Mouse (Mus musculus): ENCODE data around the gene Gas2. TPM values are rescaled to one million over a fixed set of nuclear protein-coding genes. Genes with fewer than 3 reads are reported as not detected.

Gene Gas2
- 12.3 and 12.4 TPM in 2 replicates for polyA plus RNA-seq (2015; fragmentation: Nextera tagmentation; extraction: Ambion mirVana)

DNA sequence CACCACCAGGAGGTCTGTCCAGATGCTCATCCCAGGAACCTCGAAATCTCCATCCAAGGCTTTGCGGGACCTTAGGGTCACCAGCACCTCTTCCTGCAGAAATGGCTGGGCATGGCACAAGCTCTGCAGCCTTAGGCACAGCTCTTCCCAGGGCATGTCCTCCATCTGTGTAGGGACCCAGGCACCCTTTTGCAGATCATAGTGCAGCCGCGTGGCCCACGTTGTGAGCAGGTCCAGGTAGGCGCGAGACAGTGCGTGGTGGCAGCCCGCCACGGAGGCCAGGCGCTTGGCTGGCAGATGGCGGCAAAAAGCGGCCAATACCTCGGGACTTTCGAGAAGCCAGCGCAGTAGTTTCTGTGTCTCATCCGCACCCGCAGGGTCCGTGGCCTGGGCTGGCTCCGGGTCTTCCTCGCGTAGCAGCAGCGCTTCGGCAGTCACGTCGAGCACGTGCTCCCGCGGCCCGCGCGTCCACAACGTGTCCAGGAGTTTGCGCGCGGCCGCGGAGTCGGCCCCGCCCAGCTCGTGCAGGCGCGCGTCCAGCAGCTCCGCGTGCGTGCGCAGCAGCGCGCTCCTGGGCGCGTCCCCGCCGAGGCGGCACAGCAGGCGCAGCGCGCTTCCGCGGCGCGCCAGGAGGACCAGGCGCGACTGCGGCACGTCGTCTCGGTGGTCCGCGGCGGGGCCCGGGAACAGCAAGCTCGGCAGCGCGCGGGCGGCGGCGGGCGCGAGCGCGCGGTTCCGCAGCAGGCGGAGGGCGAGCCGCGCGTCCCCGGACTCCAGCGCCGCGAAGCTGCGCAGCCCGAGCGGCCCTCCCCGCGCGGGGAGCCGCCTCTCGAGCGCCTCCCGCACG, at the start of gene Gas2:
TSS of gene Gas2 (plus strand) at position 766 of the 847 bp plus-strand sequence.
- H3K4me3 ChIP-seq (ENCODE audit: low read length) = peak within 1 kb of the TSS; percentile 75
- H3K9me3 ChIP-seq (ENCODE audit: control insufficient read depth, low read length) = no peaks in the 10 kb centered on the region
- H3K36me3 ChIP-seq (ENCODE audit: control insufficient read depth, insufficient read depth, low read length) = no peaks in the 10 kb centered on the region
- H3K27me3 ChIP-seq (replicated peaks; ENCODE audit: control insufficient read depth, insufficient read depth, low read length) = no peaks in the 10 kb centered on the region
- peak within 1 kb of the TSS; percentile 96 for H3K4me2 ChIP-seq (ENCODE audit: low read length)
- H3K4me1 ChIP-seq (ENCODE audit: control insufficient read depth, insufficient read depth, low read depth, low read length) = peaks cover 12% of the 10 kb centered on the region
- WGBS = 5% methylated on average over 68 of the region's 105 CpGs
- peak; percentile 91 for ATAC-seq
- H3K9ac ChIP-seq (ENCODE audit: low read depth, low read length) = peak within 1 kb of the TSS; percentile 95
- H3K27ac ChIP-seq (ENCODE audit: low read depth, low read length) = peak within 1 kb of the TSS; percentile 99

DNA sequence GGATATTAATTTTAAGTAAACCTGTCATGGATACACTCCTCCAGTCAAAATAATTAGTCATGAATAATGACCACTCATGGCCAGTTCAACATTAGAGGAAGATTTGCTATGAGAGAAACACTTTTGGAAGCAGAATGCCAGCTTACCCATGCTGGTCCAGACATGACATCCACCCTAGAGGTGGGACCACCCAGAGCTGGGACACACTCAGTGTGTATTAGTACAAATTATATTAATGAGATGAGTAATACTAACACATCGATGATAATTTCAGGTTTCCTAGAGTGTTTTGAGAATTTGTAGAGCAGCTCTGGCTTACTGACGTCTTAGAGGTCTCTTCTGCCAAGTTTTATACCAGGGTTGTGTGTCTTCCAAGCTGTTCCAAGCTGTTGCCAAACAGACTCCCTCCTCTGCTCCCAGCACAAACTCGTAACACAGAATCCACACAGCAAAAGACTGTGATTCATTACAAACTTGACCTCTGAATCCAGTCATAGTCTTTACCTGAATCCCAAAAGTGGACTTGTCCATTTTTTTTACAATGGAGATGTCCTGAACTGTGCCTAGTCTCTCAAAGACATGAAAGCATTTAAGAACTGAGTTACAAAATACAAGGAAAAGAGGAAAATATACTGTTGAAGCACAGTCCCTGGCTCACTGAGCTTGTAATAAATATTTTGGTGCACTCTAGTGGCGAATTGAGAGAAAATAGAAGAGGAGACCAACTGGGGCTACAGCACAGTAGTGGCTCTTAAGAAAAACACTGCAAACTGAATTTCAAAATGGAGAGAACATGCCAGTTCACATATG, 46.1 kb upstream of the Gas2 start:
- H3K36me3 ChIP-seq (ENCODE audit: control insufficient read depth, insufficient read depth, low read length) = no peaks in the 10 kb centered on the region
- 53% methylated on average over 4 of the region's 4 CpGs for WGBS
- H3K27me3 ChIP-seq (replicated peaks; ENCODE audit: control insufficient read depth, insufficient read depth, low read length) = no peaks in the 10 kb centered on the region
- no peak overlapping the region for H3K27ac ChIP-seq (ENCODE audit: low read depth, low read length)
- peak; percentile 93 for ATAC-seq
- no peaks in the 10 kb centered on the region for H3K9me3 ChIP-seq (ENCODE audit: control insufficient read depth, low read length)
- H3K4me1 ChIP-seq (ENCODE audit: control insufficient read depth, insufficient read depth, low read depth, low read length) = peaks cover 3% of the 10 kb centered on the region; the same call in 1 of the 2 replicates
- no peak overlapping the region for H3K4me2 ChIP-seq (ENCODE audit: low read length)
- H3K4me3 ChIP-seq (ENCODE audit: low read length) = no peak overlapping the region
- no peak overlapping the region for H3K9ac ChIP-seq (ENCODE audit: low read depth, low read length)

- Histone ChIP-seq H3K36me3 (ENCODE audit: control insufficient read depth, insufficient read depth, low read length) (no peaks in the 10 kb centered on the region), H3K27ac (ENCODE audit: low read depth, low read length) (no peak overlapping the region), H3K4me1 (ENCODE audit: control insufficient read depth, insufficient read depth, low read depth, low read length) (peaks cover 3% of the 10 kb centered on the region; the same call in 1 of the 2 replicates), H3K27me3 (replicated peaks; ENCODE audit: control insufficient read depth, insufficient read depth, low read length) (no peaks in the 10 kb centered on the region), H3K4me3 (ENCODE audit: low read length) (no peak overlapping the region), H3K4me2 (ENCODE audit: low read length) (no peak overlapping the region), H3K9ac (ENCODE audit: low read depth, low read length) (no peak overlapping the region), H3K9me3 (ENCODE audit: control insufficient read depth, low read length) (no peaks in the 10 kb centered on the region)
- ATAC-seq = peak; percentile 56
- WGBS = 71% methylated on average over 3 of the region's 3 CpGs
Measured at GRCm38 (mm10) chr7:51816283-51816839, 45.5 kb upstream of the Gas2 start.

GRCm38 (mm10) chr7:51818251-51818974, 43.4 kb upstream of the Gas2 start:
- Histone ChIP-seq H3K27me3 (replicated peaks; ENCODE audit: control insufficient read depth, insufficient read depth, low read length) (no peaks in the 10 kb centered on the region), H3K4me1 (ENCODE audit: control insufficient read depth, insufficient read depth, low read depth, low read length) (peaks cover 3% of the 10 kb centered on the region; the same call in 1 of the 2 replicates), H3K4me3 (ENCODE audit: low read length) (no peak overlapping the region), H3K9ac (ENCODE audit: low read depth, low read length) (no peak overlapping the region), H3K9me3 (ENCODE audit: control insufficient read depth, low read length) (no peaks in the 10 kb centered on the region), H3K4me2 (ENCODE audit: low read length) (no peak overlapping the region), H3K27ac (ENCODE audit: low read depth, low read length) (no peak overlapping the region), H3K36me3 (ENCODE audit: control insufficient read depth, insufficient read depth, low read length) (no peaks in the 10 kb centered on the region)
- WGBS = 73% methylated on average over 3 of the region's 3 CpGs
- no peak for ATAC-seq

DNA sequence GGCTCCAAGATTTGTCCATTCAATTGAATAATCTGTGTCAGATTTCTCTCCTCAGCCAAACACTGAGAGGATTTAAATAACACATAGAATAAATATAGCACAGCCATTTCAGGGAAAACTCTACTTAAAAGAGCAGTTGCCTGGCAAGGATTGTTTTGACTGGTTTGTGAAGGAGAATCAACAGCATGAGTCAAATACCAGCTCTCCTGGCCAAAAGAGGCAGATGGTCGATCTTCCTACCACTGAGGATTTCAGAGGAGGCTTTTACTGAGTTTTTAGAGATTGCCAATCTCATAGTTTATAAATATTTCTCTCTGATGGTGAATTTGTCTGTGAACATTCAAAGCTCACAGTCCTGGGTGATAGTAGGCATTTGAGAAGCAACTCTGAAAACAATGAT, 41.9 kb upstream of the Gas2 start:
- Histone ChIP-seq H3K4me1 (ENCODE audit: control insufficient read depth, insufficient read depth, low read depth, low read length) (peaks cover 3% of the 10 kb centered on the region; the same call in 1 of the 2 replicates), H3K27me3 (replicated peaks; ENCODE audit: control insufficient read depth, insufficient read depth, low read length) (no peaks in the 10 kb centered on the region), H3K36me3 (ENCODE audit: control insufficient read depth, insufficient read depth, low read length) (no peaks in the 10 kb centered on the region), H3K9ac (ENCODE audit: low read depth, low read length) (no peak overlapping the region), H3K27ac (ENCODE audit: low read depth, low read length) (no peak overlapping the region), H3K9me3 (ENCODE audit: control insufficient read depth, low read length) (no peaks in the 10 kb centered on the region), H3K4me3 (ENCODE audit: low read length) (no peak overlapping the region), H3K4me2 (ENCODE audit: low read length) (no peak overlapping the region)
- no peak for ATAC-seq
- 68% methylated on average over 1 of the region's 1 CpGs for WGBS

- H3K27ac ChIP-seq (ENCODE audit: low read depth, low read length) = no peak overlapping the region
- H3K9me3 ChIP-seq (ENCODE audit: control insufficient read depth, low read length) = no peaks in the 10 kb centered on the region
- no peak overlapping the region for H3K9ac ChIP-seq (ENCODE audit: low read depth, low read length)
- no peaks in the 10 kb centered on the region for H3K27me3 ChIP-seq (replicated peaks; ENCODE audit: control insufficient read depth, insufficient read depth, low read length)
- 61% methylated on average over 2 of the region's 2 CpGs for WGBS
- no peaks in the 10 kb centered on the region for H3K4me1 ChIP-seq (ENCODE audit: control insufficient read depth, insufficient read depth, low read depth, low read length)
- no peaks in the 10 kb centered on the region for H3K36me3 ChIP-seq (ENCODE audit: control insufficient read depth, insufficient read depth, low read length)
- no peak overlapping the region for H3K4me2 ChIP-seq (ENCODE audit: low read length)
- no peak overlapping the region for H3K4me3 ChIP-seq (ENCODE audit: low read length)
- 0 out of 2 replicates have a peak, but pooled peaks have one; percentile 50 for ATAC-seq
Measured at GRCm38 (mm10) chr7:51821467-51821866, 40.3 kb upstream of the Gas2 start.

DNA sequence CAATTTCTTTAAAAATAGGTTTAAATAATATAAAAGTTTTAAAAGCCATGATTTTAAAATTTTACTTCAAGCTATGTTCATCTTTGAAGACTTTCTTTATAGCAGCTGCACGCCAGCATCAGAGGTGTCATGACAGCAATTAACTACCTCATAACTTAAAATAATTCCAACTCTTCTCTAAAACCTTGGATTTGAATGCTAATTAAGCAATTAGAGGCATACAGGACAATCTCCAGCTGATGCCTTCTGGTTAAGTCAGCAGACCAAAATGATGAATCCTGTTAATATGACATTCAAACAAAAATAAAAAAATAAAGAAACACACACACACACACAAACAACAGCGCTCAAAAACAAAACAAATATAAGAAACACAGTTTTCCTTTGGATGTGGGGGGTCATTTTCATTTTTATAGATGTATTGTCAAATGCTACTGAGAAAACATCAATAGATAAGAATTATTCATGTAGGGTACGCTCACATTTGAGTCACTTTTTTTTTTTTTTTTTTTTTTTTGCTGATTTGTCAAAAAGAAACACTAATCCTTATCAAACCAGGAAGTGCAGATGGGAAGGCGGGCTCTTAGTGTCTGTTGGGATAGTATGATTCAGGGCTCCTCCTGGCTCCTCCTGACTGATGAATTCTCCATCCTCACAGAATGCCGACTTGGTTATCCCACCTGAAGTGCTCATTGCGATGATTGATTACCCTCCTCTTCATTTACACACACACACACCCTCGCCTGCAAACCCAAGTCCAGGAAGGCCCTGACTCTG, 38.1 kb upstream of the Gas2 start:
- H3K9ac ChIP-seq (ENCODE audit: low read depth, low read length) = no peak overlapping the region
- ATAC-seq = peak; percentile 71
- H3K27me3 ChIP-seq (replicated peaks; ENCODE audit: control insufficient read depth, insufficient read depth, low read length) = no peaks in the 10 kb centered on the region
- WGBS = 56% methylated on average over 7 of the region's 7 CpGs
- no peaks in the 10 kb centered on the region for H3K4me1 ChIP-seq (ENCODE audit: control insufficient read depth, insufficient read depth, low read depth, low read length)
- no peaks in the 10 kb centered on the region for H3K36me3 ChIP-seq (ENCODE audit: control insufficient read depth, insufficient read depth, low read length)
- H3K27ac ChIP-seq (ENCODE audit: low read depth, low read length) = no peak overlapping the region
- H3K4me2 ChIP-seq (ENCODE audit: low read length) = no peak overlapping the region
- no peak overlapping the region for H3K4me3 ChIP-seq (ENCODE audit: low read length)
- no peaks in the 10 kb centered on the region for H3K9me3 ChIP-seq (ENCODE audit: control insufficient read depth, low read length)

DNA sequence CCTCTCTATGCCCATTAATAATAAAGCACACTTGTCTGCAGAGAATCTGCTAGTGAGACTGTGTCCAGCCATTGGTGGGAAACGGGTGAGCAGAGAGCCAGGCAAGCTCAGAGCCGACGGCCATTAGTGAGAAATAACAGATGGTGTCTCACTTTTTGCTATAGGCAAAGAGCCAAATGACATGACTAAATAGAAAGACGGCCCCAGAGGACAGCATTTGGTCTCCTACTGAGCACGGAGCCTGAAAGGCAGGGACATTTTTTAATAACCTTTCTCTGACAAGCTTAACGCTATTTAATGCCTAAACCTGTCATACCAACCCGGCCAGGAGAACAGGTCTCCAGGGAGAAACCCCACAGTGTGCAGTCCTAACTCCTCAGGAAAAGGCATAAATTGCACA, 29.9 kb upstream of the Gas2 start:
- Histone ChIP-seq H3K4me1 (ENCODE audit: control insufficient read depth, insufficient read depth, low read depth, low read length) (peaks cover 7% of the 10 kb centered on the region), H3K9me3 (ENCODE audit: control insufficient read depth, low read length) (no peaks in the 10 kb centered on the region), H3K9ac (ENCODE audit: low read depth, low read length) (no peak overlapping the region), H3K36me3 (ENCODE audit: control insufficient read depth, insufficient read depth, low read length) (no peaks in the 10 kb centered on the region), H3K4me3 (ENCODE audit: low read length) (no peak overlapping the region), H3K27ac (ENCODE audit: low read depth, low read length) (peak overlapping the region; percentile 64), H3K4me2 (ENCODE audit: low read length) (peak overlapping the region; percentile 28), H3K27me3 (replicated peaks; ENCODE audit: control insufficient read depth, insufficient read depth, low read length) (no peaks in the 10 kb centered on the region)
- peak; percentile 89 for ATAC-seq
- 13% methylated on average over 7 of the region's 7 CpGs for WGBS

Data from hindbrain, embryonic 16.5 days (tissue).